Mouse (Mus musculus) small intestine, adult 2 months (tissue): ENCODE results near the gene Shcbp1l. TPM values are rescaled to one million over a fixed set of nuclear protein-coding genes. Genes with fewer than 3 reads are reported as not detected.
A peak's percentile ranks its signal among the peaks of the same experiment; 100 is the strongest.

ENCODE experiments used
- H3K27ac ChIP-seq: fragments of 200-500 bp; 2 replicates; pipeline ENCODE4 v1.5.1; 2012; ENCODE audit warnings: low read depth, low read length, control low read depth, inconsistent platforms; ENCODE audit not compliant: insufficient read depth
- H3K27me3 ChIP-seq: fragments of 200-500 bp; 2 replicates; pipeline ENCODE4 v1.6.1; 2012; ENCODE audit warnings: mild to moderate bottlenecking, moderate library complexity, low read length, inconsistent platforms; ENCODE audit not compliant: control insufficient read depth, insufficient read depth
- H3K36me3 ChIP-seq: fragments of 200-500 bp; 2 replicates; pipeline ENCODE4 v1.6.1; 2012; ENCODE audit warnings: mild to moderate bottlenecking, low read length, control low read depth, inconsistent platforms; ENCODE audit not compliant: control insufficient read depth, insufficient read depth
- H3K4me1 ChIP-seq: fragments of 200-500 bp; 2 replicates; pipeline ENCODE4 v1.6.1; 2012; ENCODE audit warnings: low read length, inconsistent platforms, mixed read lengths; ENCODE audit not compliant: control insufficient read depth, insufficient read depth, insufficient read length
- H3K4me3 ChIP-seq: fragments of 200-500 bp; 2 replicates; pipeline ENCODE4 v1.5.1; 2012; ENCODE audit warnings: low read depth, mild to moderate bottlenecking, control low read depth, inconsistent platforms, low read length, moderate library complexity
- CTCF ChIP-seq: fragments of 200-500 bp; IDR thresholded peaks from 2 replicates; pipeline ENCODE4 v1.5.1; 2012; ENCODE audit warnings: low read depth, mild to moderate bottlenecking, control low read depth, inconsistent platforms, low read length, moderate library complexity, mixed read lengths; ENCODE audit not compliant: insufficient replicate concordance, insufficient read length; ENCODE audit errors: extremely low read depth
- POLR2A ChIP-seq: fragments of 200-500 bp; IDR thresholded peaks from 2 replicates; pipeline ENCODE4 v1.6.1; 2012; ENCODE audit warnings: low read depth, mild to moderate bottlenecking, control low read depth, inconsistent platforms, low read length, moderate library complexity
- WGBS: fragments of 180-500 bp; shearing (Covaris S2); methylation state at CpG from one replicate; pipeline ENCODE4 v1.1.7; 2018; 5-methylcytosine and 5-hydroxymethylcytosine counted together
- polyA plus RNA-seq: library from polyadenylated mRNA; depleted of rRNA; stranded (reverse); fragments of >200 nt; gene quantifications from 2 replicates; pipeline ENCODE4 v1.2.3, GENCODE M21; 2012; rRNA removed

The Shcbp1l gene
- polyA plus RNA-seq, 1 experiment: not detected

DNA sequence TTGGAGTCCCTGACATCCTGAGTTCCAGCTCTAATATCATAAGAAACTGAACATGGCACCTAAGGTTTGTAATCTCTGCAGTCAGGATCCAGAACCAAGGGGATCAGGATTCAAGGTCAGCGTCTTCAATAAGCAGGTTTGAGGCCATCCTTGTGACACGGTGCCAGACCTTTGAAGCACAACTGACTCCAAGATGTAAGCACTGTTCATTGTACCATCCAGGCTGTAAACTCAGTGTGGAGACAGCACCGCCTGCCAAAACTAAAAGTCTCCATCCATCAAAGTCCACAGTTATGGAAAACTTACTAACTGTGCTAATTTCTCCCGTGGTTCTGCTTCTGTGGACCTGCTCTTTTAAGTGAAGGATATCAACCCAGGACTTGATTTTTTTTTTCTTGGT is 65.0 kb downstream of the Shcbp1l start:
- WGBS: 76% methylated on average over 4 of the region's 4 CpGs
- Histone ChIP-seq H3K27ac (no peak overlapping the region), H3K27me3 (no peaks in the 10 kb centered on the region), H3K4me3 (no peak overlapping the region), H3K4me1 (0 out of 2 replicates have a peak, but pooled peaks cover 3% of the 10 kb centered on the region), H3K36me3 (no peaks in the 10 kb centered on the region)
- TF ChIP-seq CTCF: no peak
- no peak for TF ChIP-seq POLR2A

DNA sequence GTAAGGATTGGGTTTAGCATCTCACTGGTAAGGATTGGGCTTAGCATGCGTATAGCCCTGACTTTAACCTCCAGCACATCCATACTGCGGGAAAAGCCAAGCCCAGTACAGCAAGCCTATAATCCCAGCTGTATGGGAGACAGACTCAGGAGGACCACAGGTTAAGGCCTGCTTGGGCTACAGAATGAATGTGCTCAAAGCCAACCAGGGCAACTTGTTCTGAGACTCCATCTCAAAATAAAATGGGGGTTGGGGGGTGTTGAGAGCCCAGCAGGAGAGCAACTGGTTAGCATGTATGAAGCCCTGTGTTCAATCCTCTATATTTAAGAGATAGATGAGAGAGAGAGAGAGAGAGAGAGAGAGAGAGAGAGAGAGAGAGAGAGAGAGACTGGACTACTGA is 66.4 kb downstream of the Shcbp1l start:
- Histone ChIP-seq H3K27ac (no peak overlapping the region), H3K36me3 (no peaks in the 10 kb centered on the region), H3K27me3 (no peaks in the 10 kb centered on the region), H3K4me1 (no peaks in the 10 kb centered on the region), H3K4me3 (no peak overlapping the region)
- no peak for TF ChIP-seq POLR2A
- TF ChIP-seq CTCF: no peak
- 91% methylated on average over 2 of the region's 2 CpGs for WGBS

DNA sequence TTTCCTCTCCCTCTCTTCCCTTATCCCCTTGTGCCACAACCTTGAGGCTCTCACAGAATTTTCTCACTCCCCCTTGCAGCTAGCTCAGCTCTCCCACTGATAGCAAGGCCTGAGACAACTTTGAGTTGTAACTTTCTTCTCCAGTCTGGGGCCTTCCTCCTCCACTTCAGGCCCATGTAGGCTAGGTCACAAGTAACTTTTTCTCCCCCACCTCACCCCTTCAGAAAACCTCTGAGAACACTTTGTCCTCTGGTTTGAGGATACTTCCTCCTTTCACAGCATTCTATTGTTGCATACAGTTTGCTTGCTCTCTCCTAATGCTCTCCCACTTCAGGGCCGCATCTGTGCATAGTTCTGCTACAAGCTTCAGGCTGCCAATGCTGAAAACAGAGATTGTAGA is 66.9 kb downstream of the Shcbp1l start:
- H3K27me3 ChIP-seq: no peaks in the 10 kb centered on the region
- H3K4me3 ChIP-seq: no peak overlapping the region
- WGBS: 90% methylated on average over 1 of the region's 1 CpGs
- H3K27ac ChIP-seq: no peak overlapping the region
- TF ChIP-seq POLR2A (no peak), CTCF (no peak)
- no peaks in the 10 kb centered on the region for H3K36me3 ChIP-seq
- no peaks in the 10 kb centered on the region for H3K4me1 ChIP-seq

DNA sequence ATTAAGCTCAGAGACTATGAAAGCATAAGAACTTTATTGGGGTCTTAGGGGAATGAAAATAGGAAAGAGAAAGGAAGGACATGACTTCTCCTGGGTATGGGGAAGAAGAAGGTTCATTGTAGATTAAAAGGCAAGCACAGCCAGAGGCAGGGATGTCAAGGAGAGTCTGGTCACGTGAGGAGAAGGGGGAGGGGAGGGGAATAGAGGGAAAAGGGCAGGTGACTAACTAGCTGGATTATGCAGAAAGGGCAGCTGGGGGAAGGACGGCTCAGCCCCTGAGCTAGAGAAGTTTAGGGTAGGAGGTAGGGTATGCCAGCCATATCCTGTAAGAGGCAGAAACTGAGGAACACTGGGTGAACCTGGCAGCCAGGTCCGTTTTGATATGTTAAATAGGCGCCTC is 68.4 kb downstream of the Shcbp1l start:
- Histone ChIP-seq H3K4me3 (no peak overlapping the region), H3K27me3 (no peaks in the 10 kb centered on the region), H3K4me1 (no peaks in the 10 kb centered on the region), H3K27ac (no peak overlapping the region), H3K36me3 (no peaks in the 10 kb centered on the region)
- 47% methylated on average over 4 of the region's 4 CpGs for WGBS
- TF ChIP-seq POLR2A (no peak), CTCF (no peak)

DNA sequence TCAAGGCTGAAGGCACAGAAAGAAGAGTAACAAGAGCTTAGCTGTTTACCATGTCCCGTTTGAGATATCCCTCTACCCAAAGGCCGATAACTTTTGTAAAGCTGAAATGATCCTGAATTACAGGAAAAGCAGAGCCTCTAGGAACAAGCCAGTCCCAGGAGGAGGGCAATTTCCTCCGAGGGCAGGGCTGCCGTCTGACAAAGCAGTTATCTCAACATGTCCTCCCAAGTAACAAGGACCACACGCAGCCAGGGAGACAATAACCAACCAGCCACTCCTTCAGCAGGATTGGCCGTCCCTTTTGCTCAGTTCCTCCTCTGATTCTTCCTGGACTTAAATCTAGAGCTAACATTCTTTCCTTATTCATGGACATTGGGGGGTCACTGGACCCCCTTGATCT is 69.0 kb downstream of the Shcbp1l start:
- Histone ChIP-seq H3K36me3 (no peaks in the 10 kb centered on the region), H3K27ac (no peak overlapping the region), H3K27me3 (no peaks in the 10 kb centered on the region), H3K4me1 (no peaks in the 10 kb centered on the region), H3K4me3 (no peak overlapping the region)
- TF ChIP-seq CTCF: no peak
- no peak for TF ChIP-seq POLR2A
- 19% methylated on average over 6 of the region's 6 CpGs for WGBS

DNA sequence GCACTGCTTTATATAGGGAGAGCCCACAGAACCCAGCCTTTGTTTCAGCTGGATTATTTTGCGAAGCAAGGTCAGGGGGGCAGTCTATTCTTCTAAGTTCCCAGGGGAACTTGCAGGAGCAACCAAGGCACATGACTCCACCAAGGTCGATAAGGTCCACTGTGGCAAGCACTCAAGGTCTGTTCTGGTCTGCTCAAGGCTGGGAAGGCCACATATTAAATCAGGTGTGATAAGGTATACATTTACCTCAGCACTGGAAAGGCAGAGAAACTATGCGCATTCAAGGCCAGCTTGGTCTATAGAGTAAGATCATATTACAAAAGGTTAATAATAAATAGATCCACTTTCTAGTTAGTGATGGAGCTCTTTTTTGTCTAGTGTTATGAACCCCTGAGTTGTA is 71.1 kb downstream of the Shcbp1l start:
- WGBS: 76% methylated on average over 3 of the region's 3 CpGs
- no peaks in the 10 kb centered on the region for H3K4me1 ChIP-seq
- no peak overlapping the region for H3K4me3 ChIP-seq
- no peaks in the 10 kb centered on the region for H3K36me3 ChIP-seq
- no peaks in the 10 kb centered on the region for H3K27me3 ChIP-seq
- no peak for TF ChIP-seq POLR2A
- H3K27ac ChIP-seq: no peak overlapping the region

DNA sequence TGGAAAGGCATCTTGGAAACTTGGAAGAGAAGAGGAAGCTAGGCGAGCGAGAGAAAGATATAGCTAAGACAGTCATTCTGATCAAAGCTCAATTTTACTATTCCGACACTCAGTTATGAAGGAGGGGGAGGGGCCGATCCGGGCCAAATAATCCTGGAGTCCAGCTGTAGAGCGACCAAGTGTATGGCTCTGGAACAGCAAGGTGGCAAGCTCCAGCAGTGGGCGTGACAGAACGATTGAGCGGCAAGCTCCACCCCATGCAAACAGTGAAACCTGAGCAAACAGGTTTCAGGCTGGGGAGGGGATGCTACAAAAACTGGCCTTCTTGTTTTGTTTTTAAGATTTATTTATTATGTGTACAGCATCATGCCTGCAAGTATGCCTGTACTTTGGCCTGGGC is 75.1 kb downstream of the Shcbp1l start:
- H3K4me1 ChIP-seq: peaks cover 5% of the 10 kb centered on the region; the same call in 1 of the 2 replicates
- 27% methylated on average over 9 of the region's 9 CpGs for WGBS

DNA sequence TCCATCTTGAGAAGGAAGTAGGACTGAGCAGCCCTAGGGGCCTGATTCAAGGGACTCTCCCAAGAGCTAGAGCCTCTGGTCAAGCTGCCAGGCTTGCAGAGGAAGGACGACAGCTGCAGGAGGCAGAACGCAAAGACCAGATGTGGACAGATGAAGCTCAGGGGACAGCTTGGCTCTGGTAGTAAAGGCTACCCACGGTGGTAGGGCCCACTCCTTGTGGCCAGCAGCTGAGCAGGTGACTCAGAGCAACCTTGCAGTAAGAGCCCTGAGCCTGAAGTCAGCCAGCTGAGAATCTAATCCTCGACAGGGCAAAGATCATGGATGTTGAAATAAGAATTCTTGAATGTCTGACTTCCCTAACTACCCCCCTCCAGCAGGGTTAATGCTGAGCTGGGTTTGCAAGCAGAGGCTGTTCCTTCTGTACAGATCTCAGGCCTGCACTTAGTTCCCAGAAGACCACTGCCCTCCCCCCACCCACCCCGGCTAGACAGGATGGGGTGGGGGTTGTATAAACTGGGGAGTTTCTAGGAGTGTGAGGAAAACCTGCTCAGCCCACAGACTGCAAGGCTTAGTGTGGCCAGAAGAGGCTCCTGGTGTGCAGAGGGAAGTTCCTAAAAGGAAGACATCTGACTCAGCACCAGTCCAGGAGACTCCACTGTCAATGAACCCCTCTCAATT is 76.8 kb downstream of the Shcbp1l start:
- H3K4me3 ChIP-seq: no peak overlapping the region
- no peaks in the 10 kb centered on the region for H3K27me3 ChIP-seq
- TF ChIP-seq POLR2A: no peak
- no peak for TF ChIP-seq CTCF
- H3K27ac ChIP-seq: peak overlapping the region; percentile 49
- WGBS: 18% methylated on average over 5 of the region's 5 CpGs
- peaks cover 8% of the 10 kb centered on the region; the same call in 1 of the 2 replicates for H3K4me1 ChIP-seq
- no peaks in the 10 kb centered on the region; the same call in 1 of the 2 replicates for H3K36me3 ChIP-seq

More for the DNA sequence above, 75.1 kb downstream of the Shcbp1l start:
- Histone ChIP-seq H3K36me3 (no peaks in the 10 kb centered on the region; the same call in 1 of the 2 replicates), H3K27ac (no peak overlapping the region), H3K4me3 (no peak overlapping the region), H3K27me3 (no peaks in the 10 kb centered on the region)
- TF ChIP-seq POLR2A (no peak), CTCF (no peak)

Other genes with a start within 250 kb of the Shcbp1l start
- 6.3 and 8.7 TPM in 2 replicates for gene Lamc2, start 238.7 kb upstream of the Shcbp1l start, polyA plus RNA-seq
- gene Lamc1, start 92.4 kb upstream of the Shcbp1l start, polyA plus RNA-seq: 15.2 and 22.8 TPM in 2 replicates
- gene Dhx9, start 62.5 kb downstream of the Shcbp1l start, polyA plus RNA-seq: 1.5 and 3.3 TPM in 2 replicates
- 0.39 and 6.3 TPM in 2 replicates for gene Npl, start 124.9 kb downstream of the Shcbp1l start, polyA plus RNA-seq
- gene Rgs8, start 227.9 kb downstream of the Shcbp1l start, polyA plus RNA-seq: 0.08 TPM in 1 of 2 replicates, not detected in the other